Mouse (Mus musculus) embryonic fibroblast, embryonic 13.5 days (primary cell): ENCODE data around the gene Majin. TPM values are rescaled to one million over a fixed set of nuclear protein-coding genes. Genes with fewer than 3 reads are reported as not detected.
A peak's percentile ranks its signal among the peaks of the same experiment; 100 is the strongest.

ENCODE experiments used
- H3K27ac ChIP-seq: 2 replicates; pipeline ENCODE4 v1.5.1; 2012; ENCODE audit warnings: low read length, control low read depth, inconsistent platforms; ENCODE audit not compliant: insufficient read depth
- H3K4me1 ChIP-seq: 2 replicates; pipeline ENCODE4 v1.6.1; 2011; ENCODE audit warnings: low read length; ENCODE audit not compliant: control insufficient read depth, insufficient read depth
- H3K4me3 ChIP-seq: 2 replicates; pipeline ENCODE4 v1.5.1; 2011; ENCODE audit warnings: mild to moderate bottlenecking, control low read depth, low read length; ENCODE audit not compliant: insufficient read depth
- CTCF ChIP-seq: IDR thresholded peaks from 2 replicates; pipeline ENCODE4 v1.5.1; 2011; ENCODE audit warnings: mild to moderate bottlenecking, control low read depth, low read length, moderate library complexity, borderline replicate concordance; ENCODE audit not compliant: insufficient read depth
- POLR2A ChIP-seq: IDR thresholded peaks from 2 replicates; pipeline ENCODE4 v1.6.1; 2011; ENCODE audit warnings: low read depth, mild to moderate bottlenecking, control low read depth, low read length, moderate library complexity
- polyA plus RNA-seq: library from polyadenylated mRNA; stranded (reverse); fragments of >200 nt; gene quantifications from 2 replicates; pipeline ENCODE4 v1.2.4, GENCODE M21; 2011; ENCODE audit warnings: low read depth; ENCODE audit not compliant: missing spikeins, insufficient read length

Majin gene
- polyA plus RNA-seq, 1 experiment, result not detected

DNA sequence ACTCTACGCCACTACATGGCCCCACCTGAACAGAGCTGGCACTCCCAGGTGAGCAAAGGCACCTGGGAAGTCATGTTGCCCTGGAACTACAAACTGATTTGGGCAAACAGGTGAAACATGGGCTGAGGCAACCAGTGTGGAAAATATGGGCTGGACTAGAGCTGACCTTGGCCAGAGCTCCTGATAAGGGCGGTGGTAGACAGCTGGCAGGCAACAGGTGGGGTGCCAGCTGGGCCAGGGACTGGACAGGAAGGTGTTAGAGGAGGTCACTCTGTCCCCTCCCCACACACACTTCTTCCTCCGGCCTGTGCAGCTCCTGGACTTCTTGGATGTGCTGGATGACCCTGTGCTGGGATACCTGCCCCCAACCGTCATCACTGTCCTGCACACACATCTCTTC is 68.8 kb downstream of the Majin start:
- Histone ChIP-seq H3K4me3 (no peak overlapping the region), H3K4me1 (peaks cover 2% of the 10 kb centered on the region; the same call in 1 of the 2 replicates), H3K27ac (no peak overlapping the region)
- TF ChIP-seq POLR2A (no peak), CTCF (no peak)

GRCm38 (mm10) chr19:6260428-6260827 is 76.2 kb downstream of the Majin start:
- no peak overlapping the region for H3K4me3 ChIP-seq
- H3K27ac ChIP-seq, result no peak overlapping the region
- no peaks in the 10 kb centered on the region for H3K4me1 ChIP-seq
- no peak for TF ChIP-seq POLR2A
- TF ChIP-seq CTCF, result 0 out of 2 replicates have a peak, but pooled peaks have one; percentile 14

- Histone ChIP-seq H3K4me3 (no peak overlapping the region), H3K4me1 (no peaks in the 10 kb centered on the region), H3K27ac (no peak overlapping the region)
- TF ChIP-seq POLR2A (no peak), CTCF (no peak)
Observed at GRCm38 (mm10) chr19:6260946-6261345, 76.8 kb downstream of the Majin start.

DNA sequence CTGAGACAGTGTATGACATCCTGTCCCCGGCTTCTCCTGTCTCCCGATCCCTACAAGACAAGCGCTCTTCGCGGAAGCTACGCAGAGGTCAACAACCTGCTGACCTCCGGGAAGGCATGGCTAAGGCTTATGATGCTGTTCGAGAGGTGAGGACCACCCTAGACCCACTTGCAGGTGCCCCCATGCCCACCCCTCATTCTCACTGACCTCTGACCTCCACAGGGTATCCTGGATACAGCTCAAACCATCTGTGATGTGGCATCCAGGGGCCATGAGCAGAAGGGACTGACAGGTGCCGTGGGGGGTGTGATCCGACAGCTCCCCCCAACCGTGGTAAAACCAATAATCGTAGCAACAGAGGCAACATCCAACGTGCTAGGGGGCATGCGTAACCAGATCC is 77.2 kb downstream of the Majin start:
- no peak overlapping the region for H3K4me3 ChIP-seq
- no peaks in the 10 kb centered on the region for H3K4me1 ChIP-seq
- H3K27ac ChIP-seq, result no peak overlapping the region
- TF ChIP-seq POLR2A (no peak), CTCF (no peak)

- Histone ChIP-seq H3K4me1 (no peaks in the 10 kb centered on the region), H3K4me3 (no peak overlapping the region), H3K27ac (no peak overlapping the region)
- TF ChIP-seq POLR2A (no peak), CTCF (peak; percentile 94)
Observed at GRCm38 (mm10) chr19:6262222-6262621, 78.0 kb downstream of the Majin start.

- H3K4me1 ChIP-seq, result no peaks in the 10 kb centered on the region
- TF ChIP-seq POLR2A (no peak), CTCF (no peak)
- H3K27ac ChIP-seq, result no peak overlapping the region
- no peak overlapping the region for H3K4me3 ChIP-seq
Observed at GRCm38 (mm10) chr19:6262839-6263433, 78.7 kb downstream of the Majin start.

DNA sequence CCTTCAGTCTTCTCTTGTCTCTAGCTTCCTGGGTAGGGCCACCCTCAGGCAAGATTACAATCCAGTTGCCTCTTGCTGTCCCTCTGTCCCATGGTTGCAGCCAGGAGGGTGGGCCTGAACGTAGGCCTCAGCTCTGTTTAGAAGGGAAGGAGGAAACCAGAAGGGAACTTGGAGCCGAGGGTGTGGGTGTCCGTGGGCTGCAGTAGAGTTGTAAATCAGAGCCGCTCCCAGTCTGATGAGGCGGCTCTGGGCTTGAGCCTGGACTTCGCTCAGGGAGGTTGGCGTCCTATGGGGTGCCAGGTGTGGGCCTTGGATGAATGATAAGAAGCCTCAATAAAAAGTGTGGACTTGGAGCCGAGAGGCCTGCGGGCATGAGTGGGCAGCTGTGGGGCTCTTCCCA is 80.0 kb downstream of the Majin start:
- Histone ChIP-seq H3K27ac (no peak overlapping the region), H3K4me1 (no peaks in the 10 kb centered on the region), H3K4me3 (no peak overlapping the region)
- TF ChIP-seq POLR2A (no peak), CTCF (no peak)

- Histone ChIP-seq H3K4me3 (no peak overlapping the region), H3K27ac (no peak overlapping the region), H3K4me1 (no peaks in the 10 kb centered on the region)
- no peak for TF ChIP-seq POLR2A
- no peak for TF ChIP-seq CTCF
Observed at GRCm38 (mm10) chr19:6264945-6265344, 80.8 kb downstream of the Majin start.

DNA sequence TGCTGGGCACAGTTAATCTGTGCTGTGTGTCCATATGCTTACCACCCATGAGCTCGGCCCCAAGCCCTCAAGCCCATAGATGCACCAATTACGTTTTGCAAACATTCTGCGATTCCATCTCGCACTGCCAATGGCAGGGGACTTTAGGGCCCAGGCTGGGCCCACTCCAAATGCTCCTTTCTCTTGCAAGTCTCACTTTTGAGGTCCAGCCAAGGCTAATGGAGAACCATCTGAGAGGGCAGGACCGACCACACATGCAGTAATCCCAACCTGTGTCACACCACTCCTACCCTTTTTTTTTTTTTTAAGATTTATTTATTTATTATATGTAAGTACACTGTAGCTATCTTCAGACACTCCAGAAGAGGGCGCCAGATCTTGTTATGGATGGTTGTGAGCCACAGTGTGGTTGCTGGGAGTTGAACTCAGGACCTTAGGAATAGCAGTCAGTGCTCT is 81.6 kb downstream of the Majin start:
- H3K4me3 ChIP-seq, result no peak overlapping the region
- TF ChIP-seq POLR2A (no peak), CTCF (no peak)
- H3K27ac ChIP-seq, result no peak overlapping the region
- H3K4me1 ChIP-seq, result no peaks in the 10 kb centered on the region

DNA sequence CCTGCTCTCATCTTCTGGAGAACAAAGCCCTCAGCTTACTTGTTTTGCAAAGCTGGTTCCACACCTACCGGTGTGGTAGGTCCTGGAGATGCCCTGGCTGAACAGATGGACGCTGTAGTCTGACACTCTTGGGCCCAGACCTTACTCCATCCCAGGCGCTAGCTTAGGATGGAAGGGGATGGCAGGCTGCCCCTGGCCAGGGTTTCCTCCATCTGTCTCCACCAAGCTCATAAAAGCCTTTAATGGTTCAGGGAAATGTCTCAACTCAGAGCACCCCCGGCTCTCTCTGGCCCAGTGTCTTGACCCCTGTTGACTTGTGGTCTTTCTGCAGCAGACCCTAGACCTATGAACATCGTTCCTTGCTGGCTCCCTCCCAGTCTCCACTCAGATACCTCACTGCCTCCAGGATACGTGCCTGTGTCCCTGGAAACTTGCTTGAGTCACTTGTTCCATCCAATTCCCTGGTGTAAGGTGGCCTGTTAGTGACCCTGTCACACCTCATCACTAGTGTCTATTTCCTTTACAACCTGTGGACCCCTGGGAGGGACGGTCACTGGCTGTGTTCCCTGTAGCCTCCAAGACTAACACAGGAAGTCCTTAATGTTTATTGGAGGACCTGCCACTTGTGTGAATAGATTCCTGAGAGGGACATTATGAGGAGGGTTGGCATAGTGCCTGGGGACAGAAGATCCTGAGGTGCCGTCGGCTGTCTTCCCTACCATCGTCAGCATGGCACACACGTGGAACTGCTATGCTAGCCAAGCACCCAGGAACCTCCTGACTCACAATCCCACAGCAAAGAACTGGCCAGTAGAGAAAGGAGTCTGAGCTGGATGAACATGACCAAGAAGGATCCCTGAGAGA is 83.3 kb downstream of the Majin start:
- TF ChIP-seq CTCF (no peak), POLR2A (no peak)
- Histone ChIP-seq H3K4me1 (no peaks in the 10 kb centered on the region), H3K4me3 (no peak overlapping the region), H3K27ac (no peak overlapping the region)

DNA sequence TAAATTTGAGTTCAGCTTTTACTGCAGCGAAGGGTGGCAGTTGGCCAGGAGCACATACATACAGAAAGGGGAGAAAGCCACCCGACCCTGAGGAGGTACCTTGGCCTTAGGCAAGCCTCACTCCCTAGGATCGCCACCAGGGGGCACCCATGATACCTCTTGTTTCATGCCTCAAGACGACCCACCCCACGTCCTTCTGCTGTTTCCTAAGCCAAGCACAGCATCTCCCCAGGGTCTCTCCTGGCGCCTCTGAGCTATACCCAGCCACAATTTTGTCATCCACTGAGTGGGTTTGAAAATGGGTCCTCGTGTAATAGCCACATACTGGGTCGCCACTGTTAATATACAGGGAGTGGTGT is 84.0 kb downstream of the Majin start:
- no peak overlapping the region for H3K4me3 ChIP-seq
- H3K27ac ChIP-seq, result no peak overlapping the region
- no peaks in the 10 kb centered on the region for H3K4me1 ChIP-seq
- peak; percentile 84 for TF ChIP-seq CTCF
- no peak for TF ChIP-seq POLR2A
